Mouse (Mus musculus) adrenal gland, adult (tissue): ENCODE results near the gene Tor4a.

Source experiments
- DNase-seq, 2 experiments: peaks; one replicate each; pipeline ENCODE4 v3.0.0; 2022 to 2023; ENCODE audit warnings: low spot score in 1 of 2; ENCODE audit not compliant: inconsistent age in 2 of 2

Gene Tor4a

GRCm38 (mm10) chr2:25225811-25226379, 29.2 kb upstream of the Tor4a start:
- DNase-seq = peak in 1 of 2 experiments; percentile 51

- DNase-seq = peak; percentile 99
Measured at GRCm38 (mm10) chr2:25224766-25225752, 28.4 kb upstream of the Tor4a start.

GRCm38 (mm10) chr2:25224492-25224765, 27.7 kb upstream of the Tor4a start, which contains the start of gene Tubb4b:
TSS of gene Tubb4b (minus strand) at chr2:25224702.
- no peak for DNase-seq

- DNase-seq = peak; percentile 94 to 97
Measured at GRCm38 (mm10) chr2:25223681-25224491, 27.2 kb upstream of the Tor4a start.

GRCm38 (mm10) chr2:25221331-25221772, 24.7 kb upstream of the Tor4a start:
- no peak for DNase-seq

GRCm38 (mm10) chr2:25218445-25218844, 21.8 kb upstream of the Tor4a start, which contains the start of gene Fam166a:
TSS of gene Fam166a (plus strand) at chr2:25218745.
- no peak for DNase-seq

GRCm38 (mm10) chr2:25217666-25218065, 21.0 kb upstream of the Tor4a start:
- no peak for DNase-seq

GRCm38 (mm10) chr2:25214444-25214843, 17.8 kb upstream of the Tor4a start, which contains the start of gene Stpg3:
TSS of gene Stpg3 (minus strand) at chr2:25214637.
- DNase-seq = no peak

- no peak for DNase-seq
Measured at GRCm38 (mm10) chr2:25213266-25213865, 16.7 kb upstream of the Tor4a start.

GRCm38 (mm10) chr2:25211121-25211670, 14.5 kb upstream of the Tor4a start, which contains the start of gene Nelfb:
TSS of gene Nelfb (minus strand) at chr2:25211489.
- DNase-seq = peak; percentile 91 to 98

GRCm38 (mm10) chr2:25210686-25211085, 14.0 kb upstream of the Tor4a start:
- DNase-seq = no peak

GRCm38 (mm10) chr2:25207593-25207992, 10.9 kb upstream of the Tor4a start:
- no peak for DNase-seq

- DNase-seq = no peak
Measured at GRCm38 (mm10) chr2:25203631-25204214, 7.0 kb upstream of the Tor4a start.

GRCm38 (mm10) chr2:25200631-25201030, 3.9 kb upstream of the Tor4a start:
- DNase-seq = no peak

GRCm38 (mm10) chr2:25197946-25198345, 1.3 kb upstream of the Tor4a start:
- DNase-seq = no peak

GRCm38 (mm10) chr2:25197191-25197590, 505 bp upstream of the Tor4a start:
- no peak for DNase-seq

GRCm38 (mm10) chr2:25195211-25196156, 1.2 kb downstream of the Tor4a start:
- peak; percentile 78 to 93 for DNase-seq

- DNase-seq = peak in 1 of 2 experiments; percentile 68
Measured at GRCm38 (mm10) chr2:25194486-25195171, 2.1 kb downstream of the Tor4a start.
